26 mouse cellular contexts compared by ENCODE assay signal in the genomic region with DNA sequence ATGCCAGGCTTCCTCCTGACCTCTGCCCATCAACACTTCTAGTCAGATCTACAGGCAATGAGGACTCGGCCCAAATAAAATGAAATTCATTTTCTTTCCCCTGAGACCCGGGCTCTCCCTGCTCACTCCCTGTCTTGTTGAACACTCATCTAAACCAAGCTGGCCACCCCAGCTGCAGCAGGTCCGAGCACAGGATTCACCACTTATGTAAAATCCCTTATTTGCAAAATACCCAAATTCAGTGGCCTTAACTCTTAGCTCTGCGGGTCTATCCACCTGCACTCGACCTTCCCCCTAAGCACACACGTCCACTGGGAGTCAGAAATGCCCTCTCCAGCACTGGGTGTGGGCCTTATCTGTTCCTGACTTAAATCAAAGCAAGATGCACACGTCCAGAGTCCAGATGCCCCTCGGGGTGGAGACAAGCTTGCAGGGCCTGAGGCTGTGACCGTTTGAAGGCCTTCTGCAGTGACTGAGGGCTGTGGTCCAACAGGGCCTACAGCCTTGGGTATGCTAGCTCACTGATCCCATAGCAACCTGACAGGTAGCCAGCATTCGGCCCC. TPM values are rescaled to one million over a fixed set of nuclear protein-coding genes. Genes with fewer than 3 reads are reported as not detected.
DNase-seq lines count a peak whose midpoint lies in the region; ATAC-seq and TF ChIP-seq lines count a peak whose summit lies in the region.
"Had no signal": no experiment of that assay in that cellular context is flagged by ENCODE, and none has a peak within 500 bp of the region (broad histone marks: within the 10 kb centered on the region; RNA-seq: fewer than 3 reads in every experiment).

No protein-coding gene starts in this region.

- no peak for TF ChIP-seq CTCF in hindbrain, postnatal 0 days (IDR thresholded peaks at IDR 0.05; ENCODE audit: low read depth)
- no peak for TF ChIP-seq CTCF in CH12.LX (conservative IDR thresholded peaks at IDR 0.05 in 1 of 2, IDR thresholded peaks at IDR 0.05 in 1 of 2; ENCODE audit: low read depth in 2 of 2, low read length in 2 of 2)

- no peak; the same call in none of the 2 replicates for TF ChIP-seq RAD21 in CH12.LX (IDR thresholded peaks at IDR 0.05; ENCODE audit: low read depth, low read length)

- dilution Hi-C loops in CH12.LX (cut with MboI; ENCODE audit: extremely low pct_ligation_motif_present, extremely low pct_unique_long_range_greater_than_20kb, low sequenced_read_pairs) = no loop called here

- peaks cover 9% of the 10 kb centered on the region; the same call in 1 of the 2 replicates for H3K36me3 ChIP-seq in heart, embryonic 12.5 days
- H3K36me3 ChIP-seq in heart, embryonic 10.5 days = peaks cover 7% of the 10 kb centered on the region; the same call in 1 of the 2 replicates
- H3K36me3 ChIP-seq in hindbrain, embryonic 13.5 days = no peaks in the 10 kb centered on the region; the same call in 1 of the 2 replicates
- no peaks in the 10 kb centered on the region for H3K36me3 ChIP-seq in hindbrain, postnatal 0 days (ENCODE audit: insufficient read depth, low read length)
- H3K36me3 ChIP-seq in CH12.LX (replicated peaks in 1 of 2; ENCODE audit: control insufficient read depth in 1 of 2, insufficient read depth in 1 of 2, low read length in 1 of 2) = peaks cover 2 to 36% of the 10 kb centered on the region in 2 experiments
- no peaks in the 10 kb centered on the region for H3K36me3 ChIP-seq in intestine, embryonic 16.5 days (ENCODE audit: control insufficient read depth, insufficient read depth, low read length)
- H3K36me3 ChIP-seq: embryonic facial prominence, embryonic 10.5 days; forebrain, embryonic 12.5 days; forebrain, embryonic 15.5 days had no signal

- peak; percentile 94 for TF ChIP-seq EP300 in CH12.LX (IDR thresholded peaks at IDR 0.05; ENCODE audit: low read length)

- in situ Hi-C loops in CH12.LX (cut with MboI; ENCODE audit: low pct_ligation_motif_present, low pct_unique_long_range_greater_than_20kb, low sequenced_read_pairs) = loop anchor here (5.0 to 10.0 kb wide), 3 partner anchors 52 to 125 kb away; no protein-coding TSS in a partner anchor

- peak; percentile 77 for TF ChIP-seq POLR2A in CH12.LX (IDR thresholded peaks at IDR 0.05; ENCODE audit: low read depth, low read length)

- 0 out of 2 replicates have a peak, but pooled peaks cover under 1% of the 10 kb centered on the region for H3K9me3 ChIP-seq in heart, embryonic 12.5 days (replicated peaks)
- no peaks in the 10 kb centered on the region for H3K9me3 ChIP-seq in heart, embryonic 10.5 days
- H3K9me3 ChIP-seq in hindbrain, embryonic 13.5 days = no peaks in the 10 kb centered on the region
- no peaks in the 10 kb centered on the region for H3K9me3 ChIP-seq in hindbrain, postnatal 0 days (ENCODE audit: low read length)
- H3K9me3 ChIP-seq in CH12.LX (replicated peaks; ENCODE audit: low read length) = peaks cover under 1% of the 10 kb centered on the region
- H3K9me3 ChIP-seq in intestine, embryonic 16.5 days (ENCODE audit: control insufficient read depth, low read length) = no peaks in the 10 kb centered on the region
- H3K9me3 ChIP-seq: embryonic facial prominence, embryonic 10.5 days; embryonic facial prominence, embryonic 13.5 days; forebrain, embryonic 12.5 days; forebrain, embryonic 15.5 days; hindbrain, embryonic 10.5 days had no signal

- peaks cover 82% of the 10 kb centered on the region for H3K79me2 ChIP-seq in CH12.LX (replicated peaks; ENCODE audit: control insufficient read depth, extremely low read depth, insufficient read depth, poor library complexity, severe bottlenecking)

- 58% methylated on average over 10 of the region's 10 CpGs for WGBS in heart, embryonic 12.5 days
- WGBS in heart, embryonic 10.5 days = 55% methylated on average over 10 of the region's 10 CpGs
- 86% methylated on average over 10 of the region's 10 CpGs for WGBS in hindbrain, embryonic 13.5 days
- 84% methylated on average over 10 of the region's 10 CpGs for WGBS in hindbrain, postnatal 0 days
- WGBS in intestine, embryonic 16.5 days = 60% methylated on average over 10 of the region's 10 CpGs

- H3K27me3 ChIP-seq in heart, embryonic 12.5 days (replicated peaks) = no peaks in the 10 kb centered on the region
- H3K27me3 ChIP-seq in heart, embryonic 10.5 days (ENCODE audit: insufficient read depth, poor library complexity, severe bottlenecking) = no peaks in the 10 kb centered on the region
- no peaks in the 10 kb centered on the region for H3K27me3 ChIP-seq in hindbrain, embryonic 13.5 days
- no peaks in the 10 kb centered on the region for H3K27me3 ChIP-seq in hindbrain, postnatal 0 days (ENCODE audit: insufficient read depth, low read length)
- H3K27me3 ChIP-seq in CH12.LX (replicated peaks) = no peaks in the 10 kb centered on the region
- H3K27me3 ChIP-seq in intestine, embryonic 16.5 days (replicated peaks; ENCODE audit: control insufficient read depth, insufficient read depth, low read length) = no peaks in the 10 kb centered on the region
- H3K27me3 ChIP-seq: embryonic facial prominence, embryonic 13.5 days; forebrain, embryonic 12.5 days; forebrain, embryonic 15.5 days had no signal

- no peak for DNase-seq in heart, embryonic 10.5 days (ENCODE audit: low spot score)
- DNase-seq in hindbrain, postnatal 0 days (ENCODE audit: low spot score) = no peak
- DNase-seq in CH12.LX (ENCODE audit: extremely low read depth) = peak; percentile 91
- DNase-seq in liver = no peak
- DNase-seq: adrenal gland, postnatal 10 days; B cell, adult 2 months; cerebellum, adult 11-12 months; cerebellum, adult 8-10 months; cerebellum, postnatal 10 days; cerebellum, postnatal 36 days; embryo, embryonic 11 days; gastrocnemius, postnatal 25 days; heart, adult 18-20 months; heart, postnatal 36 days had no signal

- H3K4me1 ChIP-seq in heart, embryonic 12.5 days (replicated peaks) = peaks cover 29% of the 10 kb centered on the region
- peaks cover 40% of the 10 kb centered on the region for H3K4me1 ChIP-seq in heart, embryonic 10.5 days
- peaks cover 20% of the 10 kb centered on the region for H3K4me1 ChIP-seq in hindbrain, embryonic 13.5 days (replicated peaks)
- no peaks in the 10 kb centered on the region for H3K4me1 ChIP-seq in hindbrain, postnatal 0 days (ENCODE audit: insufficient read depth, low read length)
- H3K4me1 ChIP-seq in CH12.LX (ENCODE audit: control insufficient read depth in 1 of 2, insufficient read depth in 2 of 2) = peaks cover 20 to 56% of the 10 kb centered on the region in 2 experiments
- peaks cover 12% of the 10 kb centered on the region for H3K4me1 ChIP-seq in intestine, embryonic 16.5 days (ENCODE audit: control insufficient read depth, insufficient read depth, low read length)
- H3K4me1 ChIP-seq: embryonic facial prominence, embryonic 10.5 days had no signal

- H3K9ac ChIP-seq in heart, embryonic 12.5 days = peak overlapping the region; percentile 34; the same call in 1 of the 2 replicates
- peak overlapping the region; percentile 36 for H3K9ac ChIP-seq in hindbrain, embryonic 13.5 days
- H3K9ac ChIP-seq in hindbrain, postnatal 0 days (replicated peaks; ENCODE audit: low read length) = no peak overlapping the region
- peak overlapping the region; percentile 97 for H3K9ac ChIP-seq in CH12.LX (ENCODE audit: insufficient read depth, low read depth)
- 0 out of 2 replicates have a peak overlapping the region, but pooled peaks have one; percentile 5 for H3K9ac ChIP-seq in intestine, embryonic 16.5 days (ENCODE audit: low read depth, low read length)
- H3K9ac ChIP-seq: embryonic facial prominence, embryonic 13.5 days; forebrain, embryonic 12.5 days; forebrain, embryonic 15.5 days; hindbrain, embryonic 14.5 days had no signal

- H3K4me3 ChIP-seq in heart, embryonic 12.5 days = no peak overlapping the region
- H3K4me3 ChIP-seq in heart, embryonic 10.5 days = no peak overlapping the region
- H3K4me3 ChIP-seq in hindbrain, embryonic 13.5 days = no peak overlapping the region
- H3K4me3 ChIP-seq in hindbrain, postnatal 0 days (ENCODE audit: low read length) = no peak overlapping the region
- H3K4me3 ChIP-seq in CH12.LX (replicated peaks in 1 of 3; ENCODE audit: low read depth in 2 of 3, low read length in 2 of 3, poor library complexity in 1 of 3) = peak overlapping the region; percentile 57 to 78 (median 58)
- H3K4me3 ChIP-seq in intestine, embryonic 16.5 days (ENCODE audit: low read length) = no peak overlapping the region
- H3K4me3 ChIP-seq: embryonic facial prominence, embryonic 10.5 days; embryonic facial prominence, embryonic 13.5 days; erythroblast, embryonic 14.5 days; forebrain, embryonic 12.5 days; forebrain, embryonic 15.5 days; hindbrain, embryonic 10.5 days had no signal

- H3K4me2 ChIP-seq in heart, embryonic 12.5 days = no peak overlapping the region
- H3K4me2 ChIP-seq in hindbrain, embryonic 13.5 days = no peak overlapping the region
- no peak overlapping the region for H3K4me2 ChIP-seq in hindbrain, postnatal 0 days (ENCODE audit: low read depth, low read length)
- peak overlapping the region; percentile 96 for H3K4me2 ChIP-seq in CH12.LX (ENCODE audit: insufficient read depth, low read depth, poor library complexity, severe bottlenecking)
- H3K4me2 ChIP-seq in intestine, embryonic 16.5 days (ENCODE audit: low read depth, low read length) = no peak overlapping the region
- H3K4me2 ChIP-seq: embryonic facial prominence, embryonic 13.5 days; forebrain, embryonic 12.5 days; forebrain, embryonic 15.5 days; heart, embryonic 11.5 days; hindbrain, embryonic 14.5 days had no signal

- H3K27ac ChIP-seq in heart, embryonic 12.5 days (ENCODE audit: poor library complexity, severe bottlenecking) = no peak overlapping the region
- no peak overlapping the region; the same call in 1 of the 2 replicates for H3K27ac ChIP-seq in heart, embryonic 10.5 days
- H3K27ac ChIP-seq in hindbrain, embryonic 13.5 days = no peak overlapping the region
- H3K27ac ChIP-seq in hindbrain, postnatal 0 days = no peak overlapping the region
- peak overlapping the region; percentile 100 for H3K27ac ChIP-seq in CH12.LX (ENCODE audit: insufficient read depth, low read depth)
- no peak overlapping the region for H3K27ac ChIP-seq in intestine, embryonic 16.5 days (ENCODE audit: low read length)
- H3K27ac ChIP-seq: embryonic facial prominence, embryonic 10.5 days; embryonic facial prominence, embryonic 13.5 days; forebrain, embryonic 12.5 days; forebrain, embryonic 15.5 days; hindbrain, embryonic 10.5 days; hindbrain, embryonic 14.5 days had no signal

- no peak for ATAC-seq in heart, embryonic 12.5 days (ENCODE audit: insufficient number of reproducible peaks, low FRiP score)
- no peak for ATAC-seq in hindbrain, embryonic 13.5 days (ENCODE audit: low FRiP score)
- no peak for ATAC-seq in hindbrain, postnatal 0 days
- peak; percentile 66 for ATAC-seq in intestine, embryonic 16.5 days
- ATAC-seq: activated CD4-positive, CD25-positive, alpha-beta regulatory T cell, adult 4 months; forebrain, embryonic 15.5 days had no signal

RNA-seq across cellular contexts. Expression of a gene that starts 9.6 kb away (rescaled TPM):
- polyA plus RNA-seq in heart, embryonic 12.5 days (2016; fragmentation: Nextera tagmentation; extraction: Ambion mirVana) = 51.3 and 55.2 TPM in 2 replicates
- polyA plus RNA-seq in heart, embryonic 10.5 days (2016; fragmentation: Nextera tagmentation; extraction: Ambion mirVana) = 44.9 and 53.3 TPM in 2 replicates
- polyA plus RNA-seq in hindbrain, embryonic 13.5 days (2015; fragmentation: Nextera tagmentation; extraction: Ambion mirVana) = 61.8 and 64.6 TPM in 2 replicates
- 39.3 and 41.5 TPM in 2 replicates for total RNA-seq in hindbrain, postnatal 0 days (2014; rRNA removed)
- polyA plus RNA-seq in hindbrain, postnatal 0 days (2015; fragmentation: Nextera tagmentation; extraction: Ambion mirVana) = 65.9 and 72.8 TPM in 2 replicates
- 59.6 and 74.1 TPM in 2 replicates for total RNA-seq in CH12.LX (2012; rRNA removed)
- total RNA-seq in CH12.LX (2014; rRNA removed) = 68.5 and 74.6 TPM in 2 replicates
- polyA plus RNA-seq in CH12.LX (2012; ENCODE audit: insufficient read length, low read depth) = 191 and 193 TPM in 2 replicates
- 45.1 and 49.6 TPM in 2 replicates for polyA plus RNA-seq in intestine, embryonic 16.5 days (2015; fragmentation: Nextera tagmentation; extraction: Ambion mirVana)

Comparison
In these comparisons a context has a peak if more than half of its experiments do, and no peak if none do; other contexts are left out.
1. H3K4me3 ChIP-seq: peak in CH12.LX (3 of 3); none in heart, embryonic 12.5 days (single experiment), heart, embryonic 10.5 days (single experiment), hindbrain, embryonic 13.5 days (single experiment), hindbrain, postnatal 0 days (single experiment) and intestine, embryonic 16.5 days (single experiment).